Mouse (Mus musculus): ENCODE data around the gene Itsn1.

DNA sequence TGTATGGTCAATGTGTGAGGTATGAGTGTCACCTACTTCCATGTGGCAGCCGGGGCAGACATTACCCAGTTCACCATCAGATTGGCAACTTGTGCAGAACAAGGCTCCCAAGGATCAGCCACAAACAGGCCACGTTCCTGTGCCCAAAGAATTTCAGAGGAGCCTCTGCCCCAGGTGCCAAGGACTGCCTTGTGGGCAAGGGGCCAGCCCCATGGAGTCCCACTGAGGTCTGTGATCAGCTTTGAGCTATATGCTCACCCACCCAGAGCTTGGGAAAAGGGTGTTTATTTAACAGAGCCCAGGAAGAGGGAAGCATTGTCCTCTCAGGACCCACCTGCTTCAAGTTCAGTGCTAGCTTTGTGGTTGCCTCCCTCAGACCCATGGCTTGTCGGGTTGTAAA, 159.3 kb downstream of the Itsn1 start:
- TF ChIP-seq CTCF (conservative IDR thresholded peaks at IDR 0.05; ENCODE audit: low read length) = no peak
- TF ChIP-seq NANOG (IDR thresholded peaks at IDR 0.05; ENCODE audit: borderline replicate concordance, low read length) = no peak
- no peak for TF ChIP-seq POU5F1 (IDR thresholded peaks at IDR 0.05; ENCODE audit: borderline replicate concordance, low read length)

Data from E14TG2a.4 (cell line).